Mouse (Mus musculus) E14TG2a.4 (cell line): ENCODE results near the gene Wnt4.

Experiments
- CTCF ChIP-seq: conservative IDR thresholded peaks from 2 replicates; pipeline ENCODE4 v1.5.1; 2014; ENCODE audit warnings: low read length
- NANOG ChIP-seq: IDR thresholded peaks from 2 replicates; pipeline ENCODE4 v1.6.1; 2014; ENCODE audit warnings: borderline replicate concordance, low read length, mixed read lengths
- POU5F1 ChIP-seq: IDR thresholded peaks from 2 replicates; pipeline ENCODE4 v1.6.1; 2014; ENCODE audit warnings: low read length, borderline replicate concordance

DNA sequence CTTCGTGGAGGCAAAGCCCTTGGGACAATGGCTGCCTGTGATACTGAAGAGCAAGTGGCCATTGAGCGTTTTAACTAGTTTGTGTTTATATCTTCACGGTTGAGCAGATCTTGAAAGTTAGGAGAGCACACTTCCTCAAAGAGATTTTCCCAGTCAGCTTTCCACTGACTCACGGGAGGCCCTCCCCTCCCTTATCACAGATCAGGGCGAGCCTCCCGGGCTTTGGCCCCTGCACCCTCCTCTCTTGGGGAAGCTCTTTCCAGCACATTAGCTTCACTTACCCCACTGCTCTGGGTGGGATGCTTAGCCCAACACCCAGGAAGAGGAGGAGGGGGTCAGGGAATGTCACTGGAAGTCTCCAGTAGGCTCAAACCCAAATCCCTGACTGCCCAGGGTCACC, 3.0 kb upstream of the Wnt4 start:
- TF ChIP-seq CTCF (no peak), NANOG (no peak), POU5F1 (no peak)
